Mouse (Mus musculus): Measurements from ENCODE around the gene B3gat1. TPM values are rescaled to one million over a fixed set of nuclear protein-coding genes. Genes with fewer than 3 reads are reported as not detected.

B3gat1 gene
- polyA plus RNA-seq, 1 experiment = not detected

- WGBS = 71% methylated on average over 3 of the region's 3 CpGs
- DNase-seq (ENCODE audit: low read depth, low spot score) = no peak
Observed at GRCm38 (mm10) chr9:26768181-26768580, 34.7 kb downstream of the B3gat1 start.

GRCm38 (mm10) chr9:26775700-26776099, 42.2 kb downstream of the B3gat1 start:
- WGBS = 50% methylated on average over 2 of the region's 2 CpGs
- DNase-seq (ENCODE audit: low read depth, low spot score) = no peak

- peak; percentile 6 for DNase-seq (ENCODE audit: low read depth, low spot score)
- 60% methylated on average over 6 of the region's 6 CpGs for WGBS
Observed at GRCm38 (mm10) chr9:26776122-26776902, 42.8 kb downstream of the B3gat1 start.

- 77% methylated on average over 7 of the region's 7 CpGs for WGBS
- no peak for DNase-seq (ENCODE audit: low read depth, low spot score)
Observed at GRCm38 (mm10) chr9:26778421-26778820, 44.9 kb downstream of the B3gat1 start.

- WGBS = 69% methylated on average over 7 of the region's 7 CpGs
- DNase-seq (ENCODE audit: low read depth, low spot score) = no peak
Observed at GRCm38 (mm10) chr9:26783414-26783975, 50.0 kb downstream of the B3gat1 start.

GRCm38 (mm10) chr9:26792829-26793228, 59.3 kb downstream of the B3gat1 start:
- WGBS = 67% methylated on average over 3 of the region's 3 CpGs
- no peak for DNase-seq (ENCODE audit: low read depth, low spot score)

GRCm38 (mm10) chr9:26798205-26798604, 64.7 kb downstream of the B3gat1 start:
- WGBS = 85% methylated on average over 3 of the region's 3 CpGs
- no peak for DNase-seq (ENCODE audit: low read depth, low spot score)

GRCm38 (mm10) chr9:26798731-26799130, 65.2 kb downstream of the B3gat1 start:
- DNase-seq (ENCODE audit: low read depth, low spot score) = no peak
- WGBS = 53% methylated on average over 1 of the region's 1 CpGs

- WGBS = 94% methylated on average over 2 of the region's 2 CpGs
- no peak for DNase-seq (ENCODE audit: low read depth, low spot score)
Observed at GRCm38 (mm10) chr9:26800357-26800756, 66.8 kb downstream of the B3gat1 start.

- no peak for DNase-seq (ENCODE audit: low read depth, low spot score)
Observed at GRCm38 (mm10) chr9:26804321-26804720, 70.8 kb downstream of the B3gat1 start.

- no peak for DNase-seq (ENCODE audit: low read depth, low spot score)
- 3% methylated on average over 33 of the region's 33 CpGs for WGBS
Observed at GRCm38 (mm10) chr9:26805935-26806666, 72.6 kb downstream of the B3gat1 start, which contains the start of gene Glb1l2. Gene Glb1l2 (minus strand): TSS chr9:26806468.

- no peak for DNase-seq (ENCODE audit: low read depth, low spot score)
Observed at GRCm38 (mm10) chr9:26808735-26809134, 75.2 kb downstream of the B3gat1 start.

More at GRCm38 (mm10) chr9:26808735-26809134, 75.2 kb downstream of the B3gat1 start:
- 70% methylated on average over 2 of the region's 2 CpGs for WGBS

Other genes starting within 250 kb of the B3gat1 start
- gene Glb1l2, start 72.7 kb downstream of the B3gat1 start, polyA plus RNA-seq (2012; rRNA removed) = 1.9 and 2.0 TPM in 2 replicates
- gene Glb1l3, start 127.2 kb downstream of the B3gat1 start, polyA plus RNA-seq (2012; rRNA removed) = 0.08 TPM in 1 of 2 replicates, not detected in the other
- gene Gm1110, start 189.4 kb downstream of the B3gat1 start, polyA plus RNA-seq (2012; rRNA removed) = 0.05 and 0.07 TPM in 2 replicates